Mouse (Mus musculus) ovary, postnatal 10 days (tissue): ENCODE data around the gene Ttc22.

Source experiments
- DNase-seq: peaks from one replicate; pipeline ENCODE4 v3.0.0; 2022; ENCODE audit warnings: low spot score

Ttc22 gene

GRCm38 (mm10) chr4:106615637-106616036 is 6.6 kb upstream of the Ttc22 start:
- DNase-seq: no peak

GRCm38 (mm10) chr4:106617056-106617455 is 5.2 kb upstream of the Ttc22 start, which contains the start of gene Lexm:
Lexm (minus strand) TSS chr4:106617241.
- DNase-seq: no peak

- DNase-seq: no peak
These were observed 3.3 kb upstream of the Ttc22 start for GRCm38 (mm10) chr4:106618898-106619297.

- no peak for DNase-seq
These were observed 804 bp upstream of the Ttc22 start for GRCm38 (mm10) chr4:106621428-106621827.

- DNase-seq: no peak
These were observed 480 bp downstream of the Ttc22 start for GRCm38 (mm10) chr4:106622712-106623111.

GRCm38 (mm10) chr4:106624271-106624670 is 2.0 kb downstream of the Ttc22 start:
- no peak for DNase-seq

DNA sequence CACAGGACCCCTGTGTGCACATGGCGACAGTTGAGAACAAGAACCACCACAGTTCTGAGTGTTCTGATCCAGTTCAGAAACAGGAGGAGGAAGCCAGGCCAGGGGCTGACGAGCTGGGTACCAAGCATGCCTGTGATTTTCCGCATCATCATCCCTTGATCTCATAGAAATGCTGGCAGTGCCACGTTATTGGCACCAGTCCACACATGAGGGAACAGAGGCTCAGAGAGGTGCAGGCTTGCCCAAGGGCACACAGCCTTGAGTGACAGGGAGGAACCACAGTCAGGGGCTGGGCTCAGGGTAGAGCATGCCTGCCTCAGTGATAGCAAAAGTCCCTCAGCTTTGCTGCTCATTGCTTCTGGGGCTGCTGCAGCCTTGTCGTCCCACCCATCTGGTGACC is 5.6 kb downstream of the Ttc22 start:
- no peak for DNase-seq

- no peak for DNase-seq
These were observed 6.6 kb downstream of the Ttc22 start for GRCm38 (mm10) chr4:106628650-106629360.

DNA sequence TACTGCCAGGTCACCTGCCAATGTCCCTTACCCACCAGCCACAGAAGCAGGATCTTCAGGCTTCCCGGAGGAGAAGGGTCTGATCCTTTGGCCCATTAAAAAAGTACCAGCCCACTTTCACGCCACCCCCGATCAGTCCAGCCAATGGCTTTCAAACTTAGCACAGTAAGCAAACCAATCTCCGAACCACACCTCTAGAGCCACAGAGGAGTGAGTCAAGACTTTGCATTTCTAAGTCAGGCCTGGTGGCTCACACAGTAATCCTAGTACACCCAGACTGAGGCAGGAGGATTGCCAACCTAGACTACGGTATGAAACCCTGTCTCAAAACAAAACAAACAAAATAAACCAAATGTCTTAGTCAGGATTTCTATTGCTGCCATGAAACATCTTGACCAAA is 7.1 kb downstream of the Ttc22 start:
- no peak for DNase-seq

GRCm38 (mm10) chr4:106630333-106631220 is 8.3 kb downstream of the Ttc22 start:
- no peak for DNase-seq

DNA sequence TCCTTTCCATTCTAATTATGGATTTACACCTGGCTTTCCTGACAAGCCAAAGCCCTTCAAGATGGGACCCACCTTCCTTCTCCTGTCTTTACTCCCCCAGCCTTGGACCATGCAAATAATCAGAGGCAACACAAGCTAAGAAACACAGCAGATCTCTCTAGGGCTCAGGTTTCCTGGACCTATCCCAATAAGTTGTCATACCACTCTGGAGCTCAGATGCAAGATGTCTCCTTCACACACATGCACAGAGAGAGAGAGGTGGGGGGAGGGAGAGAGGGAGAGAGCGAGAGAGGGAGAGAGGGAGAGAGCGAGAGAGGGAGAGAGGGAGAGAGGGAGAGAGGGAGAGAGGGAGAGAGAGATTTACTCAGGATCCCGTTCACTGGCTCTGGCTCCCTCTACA is 10.1 kb downstream of the Ttc22 start:
- no peak for DNase-seq

DNA sequence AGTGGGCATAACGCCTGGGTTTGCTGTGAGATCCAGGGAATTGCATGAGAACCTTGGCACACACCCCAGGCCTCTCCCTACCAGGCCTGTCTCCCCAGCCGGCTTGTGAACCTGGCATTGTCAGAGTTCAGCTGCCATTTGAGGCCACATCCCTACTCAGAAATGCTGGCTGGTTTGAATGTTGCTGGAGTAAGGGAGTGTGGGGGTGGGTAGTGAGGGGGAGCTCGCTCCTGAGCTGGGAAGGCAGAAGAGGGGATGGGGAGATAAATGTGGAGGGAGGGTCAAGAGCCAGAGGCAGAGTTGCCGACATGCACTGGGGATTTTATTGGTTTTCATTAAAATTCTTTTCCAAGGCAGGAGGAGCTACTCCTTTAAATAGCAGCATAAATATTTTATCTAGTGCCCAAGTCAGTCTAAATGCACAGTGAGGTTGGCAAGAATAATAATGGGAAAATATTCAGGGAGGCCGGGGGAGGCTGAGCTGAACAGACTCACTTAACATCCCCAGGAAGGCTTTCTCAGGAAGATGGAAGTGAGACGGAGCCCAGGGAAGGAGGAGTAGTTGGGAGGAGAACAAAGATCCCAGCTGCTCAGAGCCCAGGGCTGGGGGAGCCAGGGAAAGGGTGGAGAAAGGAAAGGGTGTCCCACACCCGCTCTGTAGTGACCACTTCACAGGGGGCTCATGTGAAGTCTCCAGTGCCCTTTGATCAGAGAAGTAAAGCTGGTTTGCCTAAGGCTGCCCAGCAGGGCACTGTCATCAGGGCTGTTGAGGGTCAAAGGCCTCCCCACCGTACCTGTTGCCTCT is 11.3 kb downstream of the Ttc22 start:
- DNase-seq: no peak

DNA sequence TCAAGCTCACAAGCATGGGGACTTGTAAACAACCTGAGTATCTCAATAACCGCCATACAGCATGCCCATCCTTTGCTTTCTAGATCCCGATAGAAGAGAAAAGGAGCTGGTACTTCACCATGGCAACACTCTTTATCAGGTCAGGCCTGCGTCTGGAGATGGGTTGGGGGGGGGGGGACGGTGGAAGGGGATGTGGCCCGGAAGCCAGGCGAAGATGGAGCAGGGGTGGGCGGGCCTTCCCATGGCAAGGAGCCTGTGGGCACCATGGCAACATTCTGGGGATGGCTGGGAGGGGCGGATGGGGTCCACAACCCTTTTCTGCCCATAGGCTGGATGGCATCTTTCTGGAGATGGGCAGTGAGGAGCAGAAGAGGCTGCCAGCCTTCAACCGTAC is 11.9 kb downstream of the Ttc22 start:
- no peak for DNase-seq

DNA sequence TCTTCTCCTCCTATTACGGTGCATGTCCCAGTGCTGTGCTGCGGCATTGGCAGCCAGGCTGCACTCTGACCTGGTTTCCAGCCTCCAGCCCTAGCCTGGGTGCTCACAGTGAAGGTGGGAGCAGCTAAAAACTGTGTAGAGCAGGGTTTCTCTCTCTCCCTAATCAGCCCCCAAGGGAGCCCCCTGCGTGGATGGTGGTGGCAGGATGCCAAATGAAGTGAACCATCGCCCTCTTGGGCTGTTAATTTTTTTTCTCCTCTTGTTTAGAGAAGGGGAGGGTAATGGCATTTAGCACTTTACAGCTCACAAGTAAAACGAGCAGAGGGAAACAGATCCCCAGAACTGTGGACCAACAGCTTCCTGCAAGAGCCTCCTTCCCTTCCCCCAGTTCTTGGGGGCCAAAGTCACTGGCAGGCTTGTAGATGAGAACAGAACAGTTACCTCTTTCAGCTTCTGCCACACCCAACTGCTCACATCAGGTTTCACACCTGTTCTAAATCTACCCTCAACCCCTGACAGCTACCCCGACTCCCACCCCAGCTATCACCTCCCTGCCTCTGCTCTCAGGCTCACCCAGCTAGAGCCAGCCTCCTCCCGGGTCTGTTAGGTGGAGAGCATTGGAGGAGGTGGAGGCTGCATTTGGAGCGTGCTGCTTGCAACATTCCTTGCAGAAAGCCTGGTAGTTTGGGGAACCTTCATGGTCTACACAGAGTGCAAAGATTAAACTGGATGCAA is 21.4 kb downstream of the Ttc22 start:
- no peak for DNase-seq

GRCm38 (mm10) chr4:106644218-106644610 is 22.0 kb downstream of the Ttc22 start:
- no peak for DNase-seq

GRCm38 (mm10) chr4:106645797-106646196 is 23.6 kb downstream of the Ttc22 start:
- no peak for DNase-seq

DNA sequence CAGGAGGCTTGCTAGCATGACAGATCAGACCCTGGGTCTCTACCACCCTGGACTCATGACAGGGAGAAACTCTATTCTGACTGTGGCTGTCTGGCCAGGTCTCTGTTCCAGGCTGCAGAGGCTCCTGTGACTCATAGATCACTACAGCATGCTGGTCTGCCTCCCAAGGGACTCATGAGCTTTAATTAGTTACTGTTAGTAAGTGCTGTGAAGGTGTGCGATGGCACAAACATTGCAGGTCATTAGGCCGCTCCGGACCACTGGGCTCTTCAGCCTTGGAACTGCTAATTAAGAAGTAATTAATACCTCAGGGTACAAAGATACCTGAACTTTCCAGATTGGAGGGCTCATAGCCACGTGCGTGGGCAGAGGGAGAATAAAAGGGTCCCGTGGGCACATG is 24.9 kb downstream of the Ttc22 start:
- DNase-seq: no peak

DNA sequence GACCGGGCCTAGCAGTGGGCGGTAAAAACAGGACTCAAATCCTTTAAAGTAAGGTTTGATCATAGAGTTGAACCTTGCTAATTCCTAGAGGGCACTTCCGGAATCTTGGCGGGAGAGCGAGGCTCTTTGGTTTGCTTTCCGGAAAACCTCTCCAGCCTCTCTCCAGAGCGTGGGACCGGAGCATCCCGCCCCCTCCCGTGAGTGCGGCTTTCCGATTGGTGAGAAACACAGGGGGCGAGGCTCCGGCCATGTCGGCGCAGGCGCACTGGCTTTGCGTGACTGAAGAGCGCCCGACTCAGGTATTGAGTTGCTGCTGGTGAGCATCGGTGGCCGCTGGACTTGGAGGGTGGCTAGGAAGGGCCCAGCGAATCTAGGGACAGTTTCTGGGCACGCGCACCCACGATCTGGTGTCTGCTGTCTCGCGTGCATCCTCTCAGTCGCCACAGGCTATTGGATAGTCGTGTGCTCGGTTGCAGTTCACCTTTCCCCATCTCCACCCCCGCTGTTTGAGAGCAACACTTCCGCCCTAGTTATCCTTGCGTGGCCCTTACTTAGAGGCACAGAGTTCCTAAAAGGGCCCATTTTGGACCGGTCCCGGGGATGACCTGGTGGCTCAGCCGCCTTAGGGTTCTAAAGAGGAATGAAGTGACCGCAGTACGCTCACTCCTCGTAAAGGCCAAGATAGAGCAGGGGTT is 28.7 kb downstream of the Ttc22 start, which contains the start of gene Pars2:
Gene Pars2 (plus strand): TSS at position 237 of the 695 bp plus-strand sequence.
- DNase-seq: peak; percentile 86

DNA sequence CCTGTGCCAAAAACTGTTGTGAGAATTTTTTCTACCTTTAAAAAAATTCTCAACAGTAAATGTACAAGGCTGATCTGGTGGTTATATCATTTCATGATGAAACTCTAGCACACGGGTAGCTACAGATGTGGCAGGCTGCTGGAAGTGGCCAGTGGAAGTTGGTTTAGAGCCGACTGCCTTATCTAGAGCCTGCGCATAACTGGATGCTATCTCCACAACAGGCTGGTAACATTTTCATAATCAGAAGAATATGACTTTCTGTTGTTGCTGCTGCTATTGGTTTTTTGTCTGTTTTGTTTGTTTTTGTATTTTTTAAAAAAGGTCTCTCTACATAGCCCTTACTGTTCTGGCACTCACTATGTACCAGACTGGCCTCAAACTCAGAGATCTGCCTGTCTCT is 30.3 kb downstream of the Ttc22 start:
- no peak for DNase-seq

GRCm38 (mm10) chr4:106653051-106653450 is 30.8 kb downstream of the Ttc22 start:
- no peak for DNase-seq

- no peak for DNase-seq
These were observed 33.4 kb downstream of the Ttc22 start for GRCm38 (mm10) chr4:106655681-106656080.
